Mouse (Mus musculus) forebrain, embryonic 14.5 days (tissue): Measurements from ENCODE around the gene Hnrnpa0. TPM values are rescaled to one million over a fixed set of nuclear protein-coding genes. Genes with fewer than 3 reads are reported as not detected.
A peak's percentile ranks its signal among the peaks of the same experiment; 100 is the strongest.

Experiments
- ATAC-seq: fragments of 200-750 bp; cut with Nextera tagmentation; 2 replicates; pipeline ENCODE4 v1.8.0; 2017; ENCODE audit warnings: mild to moderate bottlenecking, moderate library complexity
- DNase-seq: peaks from one replicate; pipeline ENCODE4 v3.0.0-alpha.2; 2015; ENCODE audit warnings: low spot score
- H3K27ac ChIP-seq: fragments of 300-500 bp; sonication (generic); 2 replicates; pipeline ENCODE4 v1.5.1; 2014; ENCODE audit warnings: low read depth, mild to moderate bottlenecking, control low read depth, low read length, moderate library complexity
- H3K27me3 ChIP-seq: fragments of 300-500 bp; sonication (generic); replicated peaks from 2 replicates; pipeline ENCODE4 v1.6.1; 2014; ENCODE audit warnings: low read length, control low read depth, mixed read lengths; ENCODE audit not compliant: control insufficient read depth, insufficient read depth
- H3K36me3 ChIP-seq: fragments of 300-500 bp; sonication (generic); 2 replicates; pipeline ENCODE4 v1.6.1; 2014; ENCODE audit warnings: low read length, control low read depth; ENCODE audit not compliant: control insufficient read depth, insufficient read depth
- H3K4me1 ChIP-seq: fragments of 300-500 bp; sonication (generic); 2 replicates; pipeline ENCODE4 v1.6.1; 2014; ENCODE audit warnings: antibody characterized with exemption, low read length, control low read depth; ENCODE audit not compliant: control insufficient read depth, insufficient read depth
- H3K4me2 ChIP-seq: fragments of 300-500 bp; sonication (generic); 2 replicates; pipeline ENCODE4 v1.6.1; 2014; ENCODE audit warnings: mild to moderate bottlenecking, control low read depth, low read length
- H3K4me3 ChIP-seq: fragments of 300-500 bp; sonication (generic); 2 replicates; pipeline ENCODE4 v1.5.1; 2014; ENCODE audit warnings: low read depth, low read length, control low read depth
- H3K9ac ChIP-seq: fragments of 300-500 bp; sonication (generic); 2 replicates; pipeline ENCODE4 v1.6.1; 2014; ENCODE audit warnings: mild to moderate bottlenecking, low read length, control low read depth, moderate library complexity
- H3K9me3 ChIP-seq: fragments of 300-500 bp; sonication (generic); replicated peaks from 2 replicates; pipeline ENCODE4 v1.6.1; 2016; ENCODE audit warnings: low read length, control low read depth, mixed read lengths; ENCODE audit not compliant: control insufficient read depth
- WGBS: fragments of 180-500 bp; shearing (Covaris S2); extraction: QIAGEN DNeasy Blood & Tissue Kit; methylation state at CpG from one replicate; pipeline ENCODE4 v1.1.7; 2014; 5-methylcytosine and 5-hydroxymethylcytosine counted together
- polyA plus RNA-seq: library from polyadenylated mRNA; unstranded; fragments of >200 nt; fragmentation: Nextera tagmentation; extraction: Ambion mirVana; gene quantifications from 2 replicates; pipeline ENCODE4 v1.2.1, GENCODE M21; 2014

The Hnrnpa0 gene
- polyA plus RNA-seq, 1 experiment from 2014 or later, result 83.1 TPM

- no peaks in the 10 kb centered on the region for H3K27me3 ChIP-seq
- peak overlapping the region; percentile 100; the same call in 1 of the 2 replicates for H3K27ac ChIP-seq
- ATAC-seq (no peak), DNase-seq (no peak)
- peak overlapping the region; percentile 97 for H3K4me3 ChIP-seq
- peak overlapping the region; percentile 99 for H3K9ac ChIP-seq
- 40% methylated on average over 4 of the region's 4 CpGs for WGBS
- peaks cover 17% of the 10 kb centered on the region for H3K4me1 ChIP-seq
- H3K4me2 ChIP-seq, result peak overlapping the region; percentile 60
- H3K9me3 ChIP-seq, result no peaks in the 10 kb centered on the region
- peaks cover 13% of the 10 kb centered on the region; the same call in 1 of the 2 replicates for H3K36me3 ChIP-seq
These were observed 1.4 kb upstream of the Hnrnpa0 start for GRCm38 (mm10) chr13:58129687-58130246.

GRCm38 (mm10) chr13:58128768-58129671, 664 bp upstream of the Hnrnpa0 start:
- under 1% methylated on average over 66 of the region's 83 CpGs for WGBS
- ATAC-seq, result peak; percentile 98
- H3K36me3 ChIP-seq, result peaks cover 18% of the 10 kb centered on the region; the same call in 1 of the 2 replicates
- peak overlapping the region; percentile 99 for H3K9ac ChIP-seq
- peaks cover 20% of the 10 kb centered on the region for H3K4me1 ChIP-seq
- H3K4me3 ChIP-seq, result peak overlapping the region; percentile 97
- DNase-seq, result peak; percentile 98
- no peaks in the 10 kb centered on the region for H3K27me3 ChIP-seq
- peak overlapping the region; percentile 100 for H3K27ac ChIP-seq
- H3K4me2 ChIP-seq, result peak overlapping the region; percentile 60
- H3K9me3 ChIP-seq, result no peaks in the 10 kb centered on the region

- H3K9ac ChIP-seq, result peak overlapping the region; percentile 99
- peaks cover 22% of the 10 kb centered on the region for H3K4me1 ChIP-seq
- ATAC-seq (peak; percentile 62), DNase-seq (peak; percentile 61)
- H3K4me2 ChIP-seq, result peak overlapping the region; percentile 75
- no peaks in the 10 kb centered on the region for H3K9me3 ChIP-seq
- H3K4me3 ChIP-seq, result peak overlapping the region; percentile 97
- WGBS, result under 1% methylated on average over 68 of the region's 81 CpGs
- H3K27ac ChIP-seq, result peak overlapping the region; percentile 100
- no peaks in the 10 kb centered on the region for H3K27me3 ChIP-seq
- H3K36me3 ChIP-seq, result peaks cover 18% of the 10 kb centered on the region; the same call in 1 of the 2 replicates
These were observed 492 bp downstream of the Hnrnpa0 start for GRCm38 (mm10) chr13:58127766-58128361.

- Histone ChIP-seq H3K4me1 (peaks cover 22% of the 10 kb centered on the region), H3K4me3 (peak overlapping the region; percentile 97), H3K27me3 (no peaks in the 10 kb centered on the region), H3K4me2 (peak overlapping the region; percentile 75), H3K36me3 (peaks cover 18% of the 10 kb centered on the region; the same call in 1 of the 2 replicates), H3K9me3 (no peaks in the 10 kb centered on the region), H3K27ac (peak overlapping the region; percentile 100), H3K9ac (peak overlapping the region; percentile 99)
- DNase-seq (no peak), ATAC-seq (no peak)
- WGBS, result 1% methylated on average over 49 of the region's 92 CpGs
These were observed 1.2 kb downstream of the Hnrnpa0 start for GRCm38 (mm10) chr13:58126862-58127765.

- Histone ChIP-seq H3K9ac (peak overlapping the region; percentile 46; the same call in 1 of the 2 replicates), H3K9me3 (no peaks in the 10 kb centered on the region), H3K36me3 (peaks cover 18% of the 10 kb centered on the region; the same call in 1 of the 2 replicates), H3K4me1 (peaks cover 22% of the 10 kb centered on the region), H3K27me3 (no peaks in the 10 kb centered on the region), H3K4me3 (peak overlapping the region; percentile 97), H3K27ac (no peak overlapping the region), H3K4me2 (peak overlapping the region; percentile 75)
- WGBS, result 31% methylated on average over 7 of the region's 7 CpGs
- ATAC-seq (no peak), DNase-seq (peak; percentile 88)
These were observed 2.2 kb downstream of the Hnrnpa0 start for GRCm38 (mm10) chr13:58126126-58126525.

GRCm38 (mm10) chr13:58124989-58125388, 3.4 kb downstream of the Hnrnpa0 start:
- peak overlapping the region; percentile 75 for H3K4me2 ChIP-seq
- H3K4me3 ChIP-seq, result no peak overlapping the region
- no peak for ATAC-seq
- H3K27ac ChIP-seq, result no peak overlapping the region
- H3K9me3 ChIP-seq, result no peaks in the 10 kb centered on the region
- peaks cover 22% of the 10 kb centered on the region for H3K4me1 ChIP-seq
- no peaks in the 10 kb centered on the region for H3K27me3 ChIP-seq
- peaks cover 18% of the 10 kb centered on the region; the same call in 1 of the 2 replicates for H3K36me3 ChIP-seq
- H3K9ac ChIP-seq, result no peak overlapping the region
- WGBS, result 65% methylated on average over 2 of the region's 2 CpGs
- DNase-seq, result no peak

GRCm38 (mm10) chr13:58124278-58124677, 4.1 kb downstream of the Hnrnpa0 start:
- 87% methylated on average over 3 of the region's 3 CpGs for WGBS
- H3K9ac ChIP-seq, result no peak overlapping the region
- H3K27ac ChIP-seq, result no peak overlapping the region
- DNase-seq (no peak), ATAC-seq (no peak)
- peaks cover 15% of the 10 kb centered on the region for H3K4me1 ChIP-seq
- H3K9me3 ChIP-seq, result no peaks in the 10 kb centered on the region
- H3K4me3 ChIP-seq, result no peak overlapping the region
- no peak overlapping the region for H3K4me2 ChIP-seq
- H3K36me3 ChIP-seq, result peaks cover 18% of the 10 kb centered on the region; the same call in 1 of the 2 replicates
- no peaks in the 10 kb centered on the region for H3K27me3 ChIP-seq

GRCm38 (mm10) chr13:58123381-58123780, 5.0 kb downstream of the Hnrnpa0 start:
- Histone ChIP-seq H3K27me3 (no peaks in the 10 kb centered on the region), H3K4me1 (peaks cover 15% of the 10 kb centered on the region), H3K27ac (no peak overlapping the region), H3K36me3 (peaks cover 18% of the 10 kb centered on the region; the same call in 1 of the 2 replicates), H3K9me3 (no peaks in the 10 kb centered on the region), H3K4me3 (no peak overlapping the region), H3K9ac (no peak overlapping the region), H3K4me2 (no peak overlapping the region)
- DNase-seq, result no peak
- WGBS, result 78% methylated on average over 8 of the region's 8 CpGs
- ATAC-seq, result no peak
